In the genomic region with DNA sequence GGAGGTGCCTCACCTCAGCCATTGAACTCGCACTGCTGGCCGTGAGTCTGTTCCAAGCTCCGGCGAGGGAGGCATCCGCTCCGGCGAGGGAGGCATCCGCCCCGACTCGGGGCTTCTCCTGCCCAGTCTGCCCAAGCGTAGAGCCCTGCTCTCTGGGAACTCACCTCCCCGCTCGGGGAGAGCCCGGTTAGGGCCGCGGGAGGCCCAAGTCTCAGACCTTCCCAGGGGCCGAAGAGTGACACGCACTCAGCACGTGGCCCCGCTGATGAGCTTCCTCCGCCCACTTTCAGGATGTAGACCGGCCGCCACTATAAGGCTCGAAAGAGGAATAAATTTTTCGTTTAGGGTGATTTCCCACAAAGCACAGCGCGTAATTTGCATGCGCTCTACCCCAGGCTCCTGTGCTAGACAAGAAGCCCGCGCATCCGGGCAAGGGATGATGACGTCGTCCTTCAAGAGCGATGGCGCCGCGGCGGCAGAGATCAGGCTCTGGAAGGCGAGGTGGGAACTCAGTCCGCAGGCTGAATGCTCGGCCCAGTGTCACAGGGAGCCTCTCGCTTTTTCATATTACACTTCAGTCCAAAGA, we compare ENCODE assay signal across 8 mouse cellular contexts. TPM values are rescaled to one million over a fixed set of nuclear protein-coding genes. Genes with fewer than 3 reads are reported as not detected.
DNase-seq lines count a peak whose midpoint lies in the region; ATAC-seq lines count a peak whose summit lies in the region.

Ccnb1ip1 (minus strand) TSS at position 246 of the 586 bp plus-strand sequence.
Parp2 (plus strand) TSS at position 355 of the 586 bp plus-strand sequence.

- H3K4me3 ChIP-seq in hindbrain, embryonic 11.5 days (ENCODE audit: low read depth, low read length): peak within 1 kb of the TSS; percentile 45

- H3K9ac ChIP-seq in hindbrain, embryonic 11.5 days (ENCODE audit: low read depth, low read length): peak within 1 kb of the TSS; percentile 70

- H3K9me3 ChIP-seq in hindbrain, embryonic 11.5 days (ENCODE audit: control insufficient read depth, low read length): no peaks in the 10 kb centered on the region

- H3K27me3 ChIP-seq in hindbrain, embryonic 11.5 days (ENCODE audit: control insufficient read depth, insufficient read depth, low read length): no peaks in the 10 kb centered on the region

- H3K36me3 ChIP-seq in hindbrain, embryonic 11.5 days (ENCODE audit: control insufficient read depth, insufficient read depth, low read length): no peaks in the 10 kb centered on the region

- H3K27ac ChIP-seq in hindbrain, embryonic 11.5 days (ENCODE audit: low read depth, low read length): peak within 1 kb of the TSS; percentile 80

- DNase-seq in Muller cell, postnatal 12 days (ENCODE audit: inconsistent ontology term): peak; percentile 99
- peak; percentile 99 for DNase-seq in cerebellum, adult 9-11 months
- peak; percentile 97 to 100 for DNase-seq in frontal cortex, adult 2 months (ENCODE audit: extremely low spot score in 1 of 2, low spot score in 1 of 2)
- peak; percentile 96 for DNase-seq in hindbrain, embryonic 11.5 days (ENCODE audit: low spot score)
- peak; percentile 99 to 100 for DNase-seq in layer of hippocampus, postnatal 10 days (ENCODE audit: low spot score in 2 of 2)
- peak; percentile 98 for DNase-seq in lung, postnatal 10 days
- DNase-seq in ovary, postnatal 36 days (ENCODE audit: low spot score): peak; percentile 96
- DNase-seq in thymus, postnatal 25 days: peak; percentile 99

- WGBS in hindbrain, embryonic 11.5 days: under 1% methylated on average over 42 of the region's 42 CpGs

- H3K4me1 ChIP-seq in hindbrain, embryonic 11.5 days (replicated peaks; ENCODE audit: control insufficient read depth, insufficient read depth, low read length): no peaks in the 10 kb centered on the region

- ATAC-seq in hindbrain, embryonic 11.5 days (ENCODE audit: low FRiP score): peak; percentile 97

- H3K4me2 ChIP-seq in hindbrain, embryonic 11.5 days (replicated peaks; ENCODE audit: low read depth, low read length): peak within 1 kb of the TSS; percentile 47

RNA-seq across cellular contexts. Expression of gene Ccnb1ip1, which starts in this region (rescaled TPM):
- polyA plus RNA-seq in frontal cortex, adult 2 months (2012; rRNA removed): 0.06 and 0.08 TPM in 2 replicates
- polyA plus RNA-seq in hindbrain, embryonic 11.5 days (2014; fragmentation: Nextera tagmentation; extraction: Ambion mirVana): not detected in 2 replicates
- total RNA-seq in layer of hippocampus, postnatal 10 days (2021): not detected

RNA-seq across cellular contexts. Expression of gene Parp2, which starts in this region (rescaled TPM):
- polyA plus RNA-seq in frontal cortex, adult 2 months (2012; rRNA removed): 58.4 and 58.7 TPM in 2 replicates
- polyA plus RNA-seq in hindbrain, embryonic 11.5 days (2014; fragmentation: Nextera tagmentation; extraction: Ambion mirVana): 63.6 and 66.0 TPM in 2 replicates
- 10 to 100 TPM; 23.7 to 41.6 TPM for total RNA-seq in layer of hippocampus, postnatal 10 days (2021)

Comparison
In these comparisons a context has a peak if more than half of its experiments do, and no peak if none do; other contexts are left out.
1. Peak in every context shown above with its lines: DNase-seq, ATAC-seq, H3K4me3 ChIP-seq and H3K27ac ChIP-seq.